Mouse (Mus musculus) gastrocnemius, postnatal 25 days (tissue): ENCODE results near the gene Gm9774. TPM values are rescaled to one million over a fixed set of nuclear protein-coding genes. Genes with fewer than 3 reads are reported as not detected.

ENCODE experiments used
- DNase-seq: peaks from one replicate; pipeline ENCODE4 v3.0.0; 2022
- long read RNA-seq, 2 experiments: library from polyadenylated mRNA; stranded (forward); transcript quantifications; one replicate each; pipeline ENCODE4 v2.0.0; 2021
- total RNA-seq, 2 experiments: library from RNA; stranded (reverse); gene quantifications; 1 replicate in 1 of 2; 2 replicates in 1 of 2; pipeline ENCODE4 v1.2.3; 2021

The Gm9774 gene
- 1 to 10 TPM; 1.4 to 4.3 TPM for total RNA-seq
- long read RNA-seq, experiment 1, partial matches to known transcripts: 0 of 2 reads
- long read RNA-seq, experiment 1, other reads (novel, unspliced or antisense): 0 of 2 reads
- long read RNA-seq, experiment 2, partial matches to known transcripts: 0 of 1 reads
- long read RNA-seq, experiment 2, other reads (novel, unspliced or antisense): 0 of 1 reads

DNA sequence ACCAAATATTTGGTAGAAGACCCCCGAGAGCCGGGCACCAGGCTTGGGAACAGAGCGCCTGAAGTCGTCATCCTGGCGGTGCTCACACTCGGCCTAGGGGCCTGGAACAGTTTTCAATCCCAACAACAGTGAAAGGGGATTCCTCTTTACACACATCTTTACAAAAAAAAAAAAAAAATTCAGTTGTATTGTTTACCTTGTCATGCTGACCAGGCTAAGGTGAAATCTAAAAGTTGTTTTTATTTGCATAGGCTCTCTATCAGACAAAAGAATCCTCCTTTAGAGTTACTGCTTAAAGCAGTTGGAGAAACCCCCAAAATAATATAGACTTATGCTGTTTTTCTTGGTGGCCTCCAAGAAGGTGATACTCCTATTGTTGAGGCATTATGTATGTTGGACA is at the start of gene Gm9774:
Gene Gm9774 (minus strand): TSS at position 101 of the 400 bp plus-strand sequence.
- DNase-seq: no peak

DNA sequence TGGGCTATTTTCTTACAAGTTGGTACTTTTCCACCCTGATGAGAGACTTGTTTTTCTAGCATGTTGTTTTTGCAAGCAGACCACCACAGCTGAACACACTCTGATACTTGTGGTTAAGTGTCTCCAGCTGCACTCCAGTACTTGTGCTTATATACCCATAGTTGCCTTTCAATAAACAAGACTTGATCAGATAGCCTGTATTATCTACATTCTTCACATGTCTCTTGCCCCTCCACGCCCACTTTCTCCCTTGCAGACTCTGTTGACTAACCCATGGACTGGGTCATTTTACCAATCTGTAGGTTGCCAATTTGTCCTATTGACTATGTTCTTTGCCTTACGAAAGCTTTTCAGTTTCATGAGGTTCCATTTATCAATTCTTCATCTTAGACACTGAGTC is 40.9 kb upstream of the Gm9774 start:
- DNase-seq: no peak

DNA sequence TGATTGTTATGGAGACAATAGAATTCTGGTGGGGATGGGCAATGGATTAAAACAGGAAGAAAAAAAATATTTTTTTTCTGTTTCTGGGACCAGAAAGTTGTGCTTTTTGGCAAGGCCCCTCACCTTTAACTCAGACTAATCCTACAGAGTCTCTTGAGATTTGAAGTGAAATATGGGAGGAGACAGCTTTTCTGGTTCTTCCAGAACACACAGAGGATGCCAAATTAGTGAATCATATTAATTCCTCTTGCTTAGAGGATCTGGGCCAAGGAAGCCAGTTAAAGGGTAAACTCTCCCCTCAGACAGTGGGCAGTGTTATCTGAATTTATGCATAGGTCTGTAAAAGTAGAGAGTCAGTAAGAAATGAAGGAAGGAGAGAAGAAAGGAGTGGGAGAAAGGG is 38.2 kb upstream of the Gm9774 start:
- no peak for DNase-seq

DNA sequence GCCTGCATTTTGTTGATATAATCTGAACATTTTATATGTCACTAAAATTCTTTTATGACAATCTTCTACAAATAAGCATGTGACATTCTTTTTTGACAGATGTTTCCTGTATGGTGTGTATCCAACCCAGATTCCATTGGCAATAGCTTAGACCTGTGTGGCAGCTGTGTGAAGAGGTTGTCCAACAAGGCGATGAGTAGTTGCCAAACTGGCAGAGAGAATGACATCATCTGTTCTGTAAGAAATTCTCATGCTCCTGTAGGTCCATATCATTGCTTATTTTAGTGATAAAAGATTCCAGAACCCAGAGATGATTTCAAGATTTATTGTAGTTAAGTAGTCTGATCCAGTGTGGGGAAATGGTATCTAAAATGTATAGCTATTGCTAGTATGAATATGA is 37.4 kb upstream of the Gm9774 start:
- no peak for DNase-seq

DNA sequence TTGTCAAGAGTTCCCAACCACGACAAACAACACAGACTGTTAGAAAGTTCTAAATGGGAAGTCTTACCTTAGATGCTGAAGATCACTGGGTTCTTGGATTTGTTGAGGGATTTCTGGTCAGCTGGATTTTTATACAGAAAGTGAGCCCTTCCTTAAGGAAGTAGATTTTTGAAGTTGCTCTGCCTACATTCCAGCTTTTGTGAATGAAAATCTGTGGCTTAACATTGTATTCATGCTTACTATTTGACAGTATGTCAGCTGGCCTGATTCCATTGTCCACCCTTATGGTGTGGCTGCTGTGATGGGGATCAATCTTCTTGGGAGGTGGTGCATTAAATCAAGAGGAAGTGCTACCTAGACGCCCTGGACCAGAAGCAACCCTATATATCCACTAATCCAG is 29.4 kb upstream of the Gm9774 start, which contains the start of gene Sprr3:
Gene Sprr3 (minus strand): TSS at position 101 of the 400 bp plus-strand sequence.
- no peak for DNase-seq

DNA sequence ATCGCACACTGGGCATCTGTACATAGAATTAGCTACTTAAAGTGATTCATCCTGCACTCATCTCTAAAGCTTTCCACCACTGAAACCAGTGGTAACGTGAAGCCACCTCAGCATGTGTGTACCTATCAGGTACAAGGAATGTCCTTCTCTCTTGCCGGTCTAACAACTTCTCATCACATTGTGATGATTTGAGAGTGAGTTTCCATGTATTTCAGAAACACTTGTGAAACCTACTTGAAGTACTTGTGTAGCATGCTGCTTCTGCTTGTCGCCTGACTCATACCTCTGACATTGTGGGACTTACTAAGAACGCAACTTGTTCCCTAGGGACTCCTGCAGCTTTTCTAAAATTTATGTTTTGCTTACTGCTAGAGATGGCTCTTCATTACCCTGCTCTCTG is 25.9 kb upstream of the Gm9774 start:
- no peak for DNase-seq

DNA sequence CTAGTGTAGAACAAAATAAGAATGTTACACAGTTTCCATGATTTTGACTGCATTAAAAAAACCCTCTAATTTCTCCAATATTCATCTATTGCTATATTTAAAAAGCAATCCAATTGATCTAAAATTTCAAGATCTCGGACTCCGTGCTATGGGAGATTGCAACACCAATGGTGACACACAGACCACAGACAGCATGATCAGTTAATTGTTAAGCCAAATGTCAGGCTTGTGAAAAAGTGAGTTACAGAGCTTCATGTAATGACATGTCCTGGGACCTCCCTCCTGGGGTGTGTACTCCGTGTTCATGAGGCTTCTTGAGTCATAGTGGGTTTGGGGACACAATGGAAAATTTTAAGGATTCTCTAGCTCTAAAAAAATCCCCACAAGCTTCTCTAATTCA is 11.0 kb upstream of the Gm9774 start:
- no peak for DNase-seq

DNA sequence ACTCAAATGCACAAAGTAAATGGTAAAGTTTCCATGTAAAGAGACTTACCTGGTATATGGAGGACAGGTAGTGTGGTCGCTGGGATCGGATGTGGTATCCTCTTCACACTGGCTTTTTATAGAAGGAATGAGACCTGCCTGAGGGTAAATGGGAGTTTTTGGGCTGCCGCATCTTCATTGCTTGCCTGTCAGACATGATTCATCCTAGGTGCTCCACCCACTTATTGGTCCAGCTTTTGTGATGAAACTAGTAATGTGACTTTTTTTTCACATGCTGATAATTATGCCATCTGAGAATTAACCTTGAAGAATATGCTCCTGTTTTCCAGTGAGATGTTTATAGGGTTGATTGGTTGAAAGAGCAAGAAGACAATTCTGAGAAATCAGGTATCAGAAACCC is 9.5 kb upstream of the Gm9774 start, which contains the start of gene Sprr1b:
Gene Sprr1b (minus strand): TSS at position 101 of the 400 bp plus-strand sequence.
- no peak for DNase-seq

DNA sequence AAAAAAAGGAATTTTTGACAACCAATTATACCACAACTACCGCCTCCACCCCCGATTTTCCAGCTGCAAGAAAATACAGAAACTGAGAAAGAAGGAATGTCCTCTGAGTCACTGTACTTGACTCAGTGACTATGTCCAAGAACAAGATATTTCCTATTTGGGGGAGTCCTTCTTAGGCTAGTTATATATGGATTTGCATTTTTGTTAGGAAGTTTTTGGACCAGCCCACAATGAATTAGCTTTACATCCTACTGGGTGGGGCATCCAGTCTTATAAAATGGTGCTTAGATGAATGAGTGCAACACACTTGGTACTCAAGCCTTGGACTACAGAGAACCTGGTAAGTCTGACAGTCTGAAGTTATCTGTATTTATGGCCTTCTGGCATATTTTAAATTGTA is 3.1 kb upstream of the Gm9774 start, which contains the start of gene Sprr2k:
Gene Sprr2k (plus strand): TSS at position 301 of the 400 bp plus-strand sequence.
- no peak for DNase-seq

DNA sequence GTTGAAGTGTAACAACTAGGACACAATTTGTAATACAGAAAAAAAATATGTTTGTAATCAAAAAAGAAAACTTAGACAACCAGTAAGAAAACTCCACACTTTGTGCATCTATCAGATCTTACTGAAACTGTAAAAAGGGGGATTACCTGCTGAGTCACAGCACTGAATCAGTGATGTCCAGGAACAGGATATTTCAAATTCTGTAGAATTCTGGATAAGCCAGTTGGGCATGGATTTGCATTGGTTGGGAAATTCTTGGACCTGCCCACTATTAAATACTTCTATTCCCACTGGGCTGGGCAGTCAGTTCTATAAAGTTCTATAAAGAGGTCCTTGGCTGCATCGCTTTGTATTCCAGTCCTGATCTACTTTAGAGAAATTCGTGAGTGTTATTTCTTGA is 11.4 kb downstream of the Gm9774 start, which contains the start of gene Sprr2j-ps:
Gene Sprr2j-ps (plus strand): TSS at position 301 of the 400 bp plus-strand sequence.
- no peak for DNase-seq

DNA sequence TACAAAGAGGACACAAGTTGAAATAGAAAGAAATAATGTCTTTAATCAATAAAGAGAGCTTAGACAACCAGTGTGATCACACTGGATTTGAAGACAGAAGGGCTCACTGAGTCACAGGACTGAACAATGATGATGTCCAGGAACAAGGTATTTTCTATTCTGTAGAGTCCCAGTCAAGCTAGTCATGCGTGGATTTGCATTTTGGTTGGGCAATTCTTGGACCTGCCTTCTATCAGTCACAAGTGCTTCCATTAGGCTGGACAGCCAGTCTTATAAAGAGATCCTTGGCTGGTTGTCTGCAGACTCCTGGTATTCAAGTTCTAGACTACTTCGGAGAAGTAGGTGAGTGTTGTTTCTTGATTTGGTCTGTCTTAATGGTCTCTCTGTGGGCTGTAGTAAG is 21.5 kb downstream of the Gm9774 start, which contains the start of gene Sprr2i:
Gene Sprr2i (plus strand): TSS at position 301 of the 400 bp plus-strand sequence.
- no peak for DNase-seq

DNA sequence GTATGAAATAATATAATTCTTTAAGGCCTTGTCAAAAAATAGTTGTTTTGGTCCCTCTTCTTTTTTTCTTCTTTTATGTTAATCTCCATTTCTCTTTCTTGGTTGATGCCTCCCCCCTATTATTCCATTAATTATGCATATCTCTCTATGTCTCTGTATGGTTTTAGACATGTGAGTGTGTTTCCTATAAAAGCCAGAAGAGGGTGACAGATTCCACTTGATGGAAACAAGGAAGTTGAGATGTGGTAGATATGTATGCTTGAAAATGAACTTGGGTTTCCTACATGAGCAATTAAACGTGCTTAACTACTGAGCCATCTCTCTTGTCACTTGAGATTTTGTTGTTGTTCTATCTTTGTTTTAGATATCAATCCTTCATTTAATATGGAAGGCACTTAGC is 34.9 kb downstream of the Gm9774 start:
- no peak for DNase-seq

DNA sequence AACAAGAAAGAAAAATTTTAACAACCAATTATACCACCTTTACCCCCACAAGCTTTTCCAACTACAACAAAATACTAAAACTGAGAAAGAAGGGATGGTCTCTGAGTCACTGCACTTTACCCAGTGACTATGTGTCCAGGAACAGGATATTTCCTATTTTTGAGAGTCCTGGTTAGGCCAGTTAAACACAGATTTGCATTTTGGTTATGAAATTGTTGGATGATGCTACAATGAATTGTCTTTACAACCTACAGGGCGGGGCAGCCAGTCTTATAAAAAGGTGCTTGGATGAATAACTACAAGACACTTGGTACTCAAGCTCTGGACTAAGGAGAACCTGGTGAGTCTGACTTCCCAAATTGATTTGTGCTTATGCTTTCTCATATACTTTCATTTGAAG is 43.8 kb downstream of the Gm9774 start, which contains the start of gene Sprr2h:
Gene Sprr2h (plus strand): TSS at position 301 of the 400 bp plus-strand sequence.
- no peak for DNase-seq

Other genes starting within 250 kb of the Gm9774 start
- not detected for gene Sprr2a1, start 213.6 kb downstream of the Gm9774 start, total RNA-seq
- not detected for gene Sprr2a2, start 213.5 kb downstream of the Gm9774 start, total RNA-seq
- gene Sprr2a3, start 144.0 kb downstream of the Gm9774 start, total RNA-seq: not detected
- gene Sprr2b, start 112.8 kb downstream of the Gm9774 start, total RNA-seq: not detected
- gene Sprr2d, start 90.3 kb downstream of the Gm9774 start, total RNA-seq: not detected
- gene Sprr2e, start 77.3 kb downstream of the Gm9774 start, total RNA-seq: not detected
- gene Sprr2f, start 64.2 kb downstream of the Gm9774 start, total RNA-seq: not detected
- gene Sprr2h, start 43.7 kb downstream of the Gm9774 start, total RNA-seq: not detected
- gene Sprr2i, start 21.4 kb downstream of the Gm9774 start, total RNA-seq: not detected
- not detected for gene Sprr2j-ps, start 11.3 kb downstream of the Gm9774 start, total RNA-seq
- not detected for gene Sprr2k, start 3.2 kb upstream of the Gm9774 start, total RNA-seq
- gene Sprr1b, start 9.4 kb upstream of the Gm9774 start, total RNA-seq: not detected
- not detected for gene Sprr3, start 29.3 kb upstream of the Gm9774 start, total RNA-seq
- gene Sprr1a, start 56.5 kb upstream of the Gm9774 start, total RNA-seq: not detected
- gene Sprr4, start 71.1 kb upstream of the Gm9774 start, total RNA-seq: not detected
- gene 2310046K23Rik, start 105.1 kb upstream of the Gm9774 start, total RNA-seq: not detected
- not detected for gene Ivl, start 144.3 kb upstream of the Gm9774 start, total RNA-seq
- not detected for gene Smcp, start 159.6 kb upstream of the Gm9774 start, total RNA-seq
- not detected for gene 2210017I01Rik, start 178.1 kb upstream of the Gm9774 start, total RNA-seq
- not detected for gene Lce6a, start 192.2 kb upstream of the Gm9774 start, total RNA-seq
- not detected for gene Lce1a1, start 218.9 kb upstream of the Gm9774 start, total RNA-seq
- gene Lce1b, start 227.5 kb upstream of the Gm9774 start, total RNA-seq: not detected
- gene Lce1a2, start 240.9 kb upstream of the Gm9774 start, total RNA-seq: not detected
- not detected for gene Lce1c, start 249.8 kb upstream of the Gm9774 start, total RNA-seq